Mouse (Mus musculus) limb, embryonic 12.5 days (tissue): ENCODE measurements around the gene Sbk3. TPM values are rescaled to one million over a fixed set of nuclear protein-coding genes. Genes with fewer than 3 reads are reported as not detected.

Experiments
- ATAC-seq: fragments of 200-750 bp; cut with Nextera tagmentation; 2 replicates; pipeline ENCODE4 v1.8.0; 2017; ENCODE audit warnings: low read depth, moderate TSS enrichment; ENCODE audit not compliant: insufficient number of reproducible peaks, insufficient read depth, low FRiP score, low TSS enrichment
- H3K27ac ChIP-seq: fragments of 300-500 bp; sonication (generic); 2 replicates; pipeline ENCODE4 v1.5.1; 2016; ENCODE audit warnings: mild to moderate bottlenecking, moderate library complexity
- H3K27me3 ChIP-seq: fragments of 300-500 bp; sonication (generic); 2 replicates; pipeline ENCODE4 v1.6.1; 2016; ENCODE audit warnings: mild to moderate bottlenecking, moderate library complexity
- H3K36me3 ChIP-seq: fragments of 300-500 bp; sonication (generic); 2 replicates; pipeline ENCODE4 v1.6.1; 2016; ENCODE audit warnings: mild to moderate bottlenecking, moderate library complexity
- H3K4me1 ChIP-seq: fragments of 300-500 bp; sonication (generic); replicated peaks from 2 replicates; pipeline ENCODE4 v1.6.1; 2016
- H3K4me2 ChIP-seq: fragments of 300-500 bp; sonication (generic); 2 replicates; pipeline ENCODE4 v1.6.1; 2016; ENCODE audit warnings: mild to moderate bottlenecking, moderate library complexity
- H3K4me3 ChIP-seq: fragments of 300-500 bp; sonication (generic); replicated peaks from 2 replicates; pipeline ENCODE4 v1.5.1; 2016; ENCODE audit warnings: mild to moderate bottlenecking
- H3K9ac ChIP-seq: fragments of 300-500 bp; sonication (generic); replicated peaks from 2 replicates; pipeline ENCODE4 v1.6.1; 2016; ENCODE audit warnings: mild to moderate bottlenecking, moderate library complexity
- H3K9me3 ChIP-seq: fragments of 300-500 bp; sonication (generic); 2 replicates; pipeline ENCODE4 v1.6.1; 2016; ENCODE audit warnings: mild to moderate bottlenecking, moderate library complexity
- WGBS: fragments of 180-500 bp; shearing (Covaris S2); methylation state at CpG from one replicate; pipeline ENCODE4 v1.1.7; 2016; 5-methylcytosine and 5-hydroxymethylcytosine counted together
- polyA plus RNA-seq: library from polyadenylated mRNA; unstranded; fragments of >200 nt; fragmentation: Nextera tagmentation; extraction: Ambion mirVana; gene quantifications from 2 replicates; pipeline ENCODE4 v1.2.1, GENCODE M21; 2016

Sbk3 gene
- polyA plus RNA-seq, 1 experiment from 2014 or later, result not detected

GRCm38 (mm10) chr7:4927711-4928110 is 43.3 kb downstream of the Sbk3 start:
- Histone ChIP-seq H3K9me3 (no peaks in the 10 kb centered on the region), H3K27ac (peak overlapping the region; percentile 96), H3K4me2 (peak overlapping the region; percentile 72; the same call in 1 of the 2 replicates), H3K4me1 (peaks cover 51% of the 10 kb centered on the region), H3K27me3 (no peaks in the 10 kb centered on the region), H3K9ac (no peak overlapping the region), H3K36me3 (no peaks in the 10 kb centered on the region), H3K4me3 (no peak overlapping the region)
- no peak for ATAC-seq
- WGBS, result 61% methylated on average over 8 of the region's 8 CpGs

GRCm38 (mm10) chr7:4926849-4927248 is 44.1 kb downstream of the Sbk3 start:
- Histone ChIP-seq H3K36me3 (no peaks in the 10 kb centered on the region), H3K9me3 (no peaks in the 10 kb centered on the region), H3K4me3 (peak overlapping the region; percentile 7; the same call in 1 of the 2 replicates), H3K27ac (peak overlapping the region; percentile 96), H3K9ac (peak overlapping the region; percentile 23; the same call in 1 of the 2 replicates), H3K4me2 (peak overlapping the region; percentile 72), H3K4me1 (peaks cover 60% of the 10 kb centered on the region), H3K27me3 (no peaks in the 10 kb centered on the region)
- 74% methylated on average over 16 of the region's 16 CpGs for WGBS
- ATAC-seq, result no peak

- peak within 1 kb of the TSS; percentile 35 for H3K4me3 ChIP-seq
- H3K27me3 ChIP-seq, result no peaks in the 10 kb centered on the region
- WGBS, result 7% methylated on average over 6 of the region's 6 CpGs
- H3K36me3 ChIP-seq, result peaks cover 10% of the 10 kb centered on the region
- peak within 1 kb of the TSS; percentile 72 for H3K4me2 ChIP-seq
- peak within 1 kb of the TSS; percentile 42 for H3K9ac ChIP-seq
- no peaks in the 10 kb centered on the region for H3K9me3 ChIP-seq
- peak; percentile 16; the same call in 1 of the 2 replicates for ATAC-seq
- H3K27ac ChIP-seq, result peak within 1 kb of the TSS; percentile 96
- peaks cover 70% of the 10 kb centered on the region for H3K4me1 ChIP-seq
Measured at GRCm38 (mm10) chr7:4925441-4926381, 45.3 kb downstream of the Sbk3 start, which contains the start of gene Ssc5d. Ssc5d (plus strand) TSS chr7:4925785.

- Histone ChIP-seq H3K27me3 (no peaks in the 10 kb centered on the region), H3K4me3 (peak overlapping the region; percentile 35; the same call in 1 of the 2 replicates), H3K36me3 (peaks cover 19% of the 10 kb centered on the region), H3K27ac (peak overlapping the region; percentile 96), H3K9ac (no peak overlapping the region), H3K9me3 (no peaks in the 10 kb centered on the region), H3K4me1 (peaks cover 73% of the 10 kb centered on the region), H3K4me2 (peak overlapping the region; percentile 72)
- peak; percentile 23; the same call in 1 of the 2 replicates for ATAC-seq
- WGBS, result 3% methylated on average over 4 of the region's 4 CpGs
Measured at GRCm38 (mm10) chr7:4924891-4925301, 46.1 kb downstream of the Sbk3 start.

- H3K27me3 ChIP-seq, result no peaks in the 10 kb centered on the region
- H3K4me1 ChIP-seq, result peaks cover 73% of the 10 kb centered on the region
- peak overlapping the region; percentile 51; the same call in 1 of the 2 replicates for H3K9ac ChIP-seq
- peak overlapping the region; percentile 72 for H3K4me2 ChIP-seq
- peak overlapping the region; percentile 96 for H3K27ac ChIP-seq
- no peaks in the 10 kb centered on the region for H3K9me3 ChIP-seq
- H3K36me3 ChIP-seq, result peaks cover 23% of the 10 kb centered on the region
- ATAC-seq, result no peak
- H3K4me3 ChIP-seq, result peak overlapping the region; percentile 35; the same call in 1 of the 2 replicates
- WGBS, result 2% methylated on average over 4 of the region's 4 CpGs
Measured at GRCm38 (mm10) chr7:4924483-4924882, 46.5 kb downstream of the Sbk3 start.

GRCm38 (mm10) chr7:4923586-4924364 is 47.2 kb downstream of the Sbk3 start:
- 2% methylated on average over 37 of the region's 37 CpGs for WGBS
- peak overlapping the region; percentile 96 for H3K27ac ChIP-seq

GRCm38 (mm10) chr7:4922931-4923565 is 47.9 kb downstream of the Sbk3 start:
- peak overlapping the region; percentile 96 for H3K27ac ChIP-seq
- ATAC-seq, result peak; percentile 16; the same call in 1 of the 2 replicates
- peaks cover 37% of the 10 kb centered on the region for H3K36me3 ChIP-seq
- H3K9me3 ChIP-seq, result no peaks in the 10 kb centered on the region
- peak overlapping the region; percentile 35 for H3K4me3 ChIP-seq
- no peaks in the 10 kb centered on the region for H3K27me3 ChIP-seq
- 2% methylated on average over 14 of the region's 14 CpGs for WGBS
- H3K9ac ChIP-seq, result peak overlapping the region; percentile 51
- H3K4me1 ChIP-seq, result peaks cover 73% of the 10 kb centered on the region
- H3K4me2 ChIP-seq, result peak overlapping the region; percentile 72

More at GRCm38 (mm10) chr7:4923586-4924364, 47.2 kb downstream of the Sbk3 start:
- Histone ChIP-seq H3K4me3 (peak overlapping the region; percentile 35), H3K9ac (peak overlapping the region; percentile 51), H3K4me1 (peaks cover 73% of the 10 kb centered on the region), H3K27me3 (no peaks in the 10 kb centered on the region), H3K4me2 (peak overlapping the region; percentile 72), H3K36me3 (peaks cover 30% of the 10 kb centered on the region), H3K9me3 (no peaks in the 10 kb centered on the region)
- ATAC-seq, result no peak; the same call in 1 of the 2 replicates

GRCm38 (mm10) chr7:4922508-4922907 is 48.5 kb downstream of the Sbk3 start:
- Histone ChIP-seq H3K4me1 (peaks cover 70% of the 10 kb centered on the region), H3K27ac (peak overlapping the region; percentile 96), H3K4me2 (peak overlapping the region; percentile 72), H3K9ac (peak overlapping the region; percentile 51), H3K9me3 (no peaks in the 10 kb centered on the region), H3K4me3 (peak overlapping the region; percentile 35), H3K36me3 (peaks cover 42% of the 10 kb centered on the region), H3K27me3 (no peaks in the 10 kb centered on the region)
- under 1% methylated on average over 14 of the region's 14 CpGs for WGBS
- peak; percentile 6 for ATAC-seq

GRCm38 (mm10) chr7:4921824-4922482 is 49.0 kb downstream of the Sbk3 start, which contains the start of gene Nat14:
Nat14 (plus strand) TSS chr7:4922028.
- H3K4me3 ChIP-seq, result peak within 1 kb of the TSS; percentile 35
- H3K9ac ChIP-seq, result peak within 1 kb of the TSS; percentile 51
- H3K4me1 ChIP-seq, result peaks cover 67% of the 10 kb centered on the region
- H3K27ac ChIP-seq, result peak within 1 kb of the TSS; percentile 96
- no peaks in the 10 kb centered on the region for H3K27me3 ChIP-seq
- ATAC-seq, result no peak
- H3K36me3 ChIP-seq, result peaks cover 47% of the 10 kb centered on the region
- WGBS, result 33% methylated on average over 8 of the region's 8 CpGs
- H3K4me2 ChIP-seq, result peak within 1 kb of the TSS; percentile 72
- H3K9me3 ChIP-seq, result no peaks in the 10 kb centered on the region
